Mouse (Mus musculus) stomach, postnatal 0 days (tissue): ENCODE results near the gene Rundc1.

ENCODE experiments used
- CTCF ChIP-seq: IDR thresholded peaks from 2 replicates; pipeline ENCODE4 v1.5.1; 2016; ENCODE audit warnings: antibody characterized with exemption, low read depth, mild to moderate bottlenecking, moderate library complexity
- EP300 ChIP-seq: optimal IDR thresholded peaks from 2 replicates; pipeline ENCODE3; 2016; ENCODE audit warnings: antibody characterized with exemption

GRCm38 (mm10) chr11:101419610-101420009 is 5.3 kb upstream of the Rundc1 start:
- TF ChIP-seq CTCF (peak; percentile 53), EP300 (no peak)
